Mouse (Mus musculus) mammary gland, adult 2 months (tissue): ENCODE data around the gene Vmn1r112. TPM values are rescaled to one million over a fixed set of nuclear protein-coding genes. Genes with fewer than 3 reads are reported as not detected.

Source experiments
- polyA plus RNA-seq: library from polyadenylated mRNA; depleted of rRNA; stranded (reverse); fragments of >200 nt; gene quantifications from 2 replicates; pipeline ENCODE4 v1.2.3, GENCODE M21; 2012; ENCODE audit warnings: low replicate concordance; rRNA removed

Gene Vmn1r112
- polyA plus RNA-seq: not detected in 2 replicates

DNA sequence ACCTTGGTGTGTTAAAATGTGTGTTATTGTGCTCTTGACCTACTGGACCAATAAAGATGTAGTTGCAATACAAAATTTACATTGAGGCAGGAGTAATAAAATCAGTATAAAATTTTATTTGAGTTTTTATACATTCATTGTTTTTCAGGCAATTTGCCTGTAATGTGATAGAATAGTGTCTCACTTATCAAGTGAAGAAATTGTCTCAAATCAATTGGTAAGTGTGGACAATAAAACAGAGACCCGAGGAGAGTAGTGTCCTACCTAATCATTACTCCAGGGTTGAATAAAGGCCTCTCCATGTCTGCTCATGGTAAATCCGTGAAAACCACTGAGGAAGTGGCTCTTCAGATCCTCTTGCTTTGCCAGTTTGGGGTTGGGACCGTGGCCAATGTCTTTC lies at the start of gene Vmn1r112:
TSS of gene Vmn1r112 (plus strand) at position 301 of the 400 bp plus-strand sequence.

DNA sequence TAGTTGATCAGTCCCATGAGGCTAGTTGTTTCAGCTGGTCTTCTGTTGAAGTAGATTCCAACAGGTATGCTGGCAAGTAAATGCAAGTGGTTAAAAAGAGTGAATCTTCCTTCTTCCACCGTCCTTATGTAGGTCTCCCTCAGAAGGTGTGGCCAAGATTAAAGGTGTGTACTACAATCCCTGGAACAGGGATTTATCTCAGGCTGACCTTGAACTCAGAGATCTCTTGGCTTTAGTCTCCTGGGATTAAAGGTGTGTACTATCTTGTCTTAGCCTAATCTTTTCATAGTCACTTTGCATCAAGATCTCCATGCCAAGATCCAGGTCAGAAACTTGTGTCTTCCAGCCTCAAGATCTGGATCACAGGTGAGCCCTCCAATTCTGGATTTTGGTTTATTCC lies 40.5 kb upstream of the Vmn1r112 start, which contains the start of gene Gm10668:
TSS of gene Gm10668 (minus strand) at position 101 of the 400 bp plus-strand sequence.

DNA sequence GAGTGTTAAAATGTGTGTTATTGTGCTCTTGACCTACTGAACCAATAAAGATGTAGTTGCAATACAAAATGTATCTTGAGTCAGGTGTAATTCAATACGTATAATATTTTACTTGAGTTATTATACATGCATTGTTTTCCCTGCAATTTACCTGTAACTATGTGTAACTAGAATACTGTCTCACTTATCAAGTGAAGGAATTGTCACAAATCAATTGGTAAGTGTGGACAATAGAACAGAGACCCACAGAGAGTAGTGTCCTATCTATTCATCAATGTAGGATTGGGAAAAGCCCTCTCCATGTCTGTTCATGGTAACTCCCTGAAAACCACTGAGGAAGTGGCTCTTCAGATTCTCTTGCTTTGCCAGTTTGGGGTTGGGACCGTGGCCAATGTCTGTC lies 16.0 kb downstream of the Vmn1r112 start, which contains the start of gene Vmn1r113:
TSS of gene Vmn1r113 (plus strand) at position 301 of the 400 bp plus-strand sequence.

DNA sequence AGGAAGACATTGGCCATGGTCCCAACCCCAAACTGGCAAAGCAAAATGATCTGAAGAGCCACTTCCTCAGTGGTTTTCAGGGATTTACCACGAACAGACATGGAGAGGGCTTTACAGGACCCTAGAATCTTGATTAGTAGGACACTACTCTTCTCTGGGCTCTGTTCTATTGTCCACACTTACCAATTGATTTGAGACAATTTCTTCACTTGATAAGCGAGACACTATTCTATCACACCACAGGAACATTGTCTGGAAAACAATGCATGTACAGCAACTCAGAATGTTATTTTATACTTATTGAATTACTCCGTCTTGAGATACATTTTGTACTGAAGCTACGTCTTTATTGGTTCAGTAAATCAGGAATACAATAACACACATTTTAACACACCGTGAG lies 41.1 kb downstream of the Vmn1r112 start, which contains the start of gene Vmn1r114:
TSS of gene Vmn1r114 (minus strand) at position 101 of the 400 bp plus-strand sequence.

Other genes with a start within 250 kb of the Vmn1r112 start
- not detected in 2 replicates for gene Vmn1r104, start 237.3 kb upstream of the Vmn1r112 start, polyA plus RNA-seq
- gene Gm5726, start 225.4 kb upstream of the Vmn1r112 start, polyA plus RNA-seq: not detected in 2 replicates
- not detected in 2 replicates for gene Gm4141, start 194.9 kb upstream of the Vmn1r112 start, polyA plus RNA-seq
- gene Gm4513, start 172.2 kb upstream of the Vmn1r112 start, polyA plus RNA-seq: not detected in 2 replicates
- not detected in 2 replicates for gene Vmn1r107, start 102.3 kb upstream of the Vmn1r112 start, polyA plus RNA-seq
- not detected in 2 replicates for gene Vmn1r111, start 68.0 kb upstream of the Vmn1r112 start, polyA plus RNA-seq
- gene Gm10668, start 40.6 kb upstream of the Vmn1r112 start, polyA plus RNA-seq: not detected in 2 replicates
- gene Vmn1r113, start 16.1 kb downstream of the Vmn1r112 start, polyA plus RNA-seq: not detected in 2 replicates
- not detected in 2 replicates for gene Vmn1r114, start 41.0 kb downstream of the Vmn1r112 start, polyA plus RNA-seq
- not detected in 2 replicates for gene Vmn1r115, start 73.8 kb downstream of the Vmn1r112 start, polyA plus RNA-seq
- not detected in 2 replicates for gene Vmn1r116, start 101.1 kb downstream of the Vmn1r112 start, polyA plus RNA-seq
- gene Vmn1r117, start 112.9 kb downstream of the Vmn1r112 start, polyA plus RNA-seq: not detected in 2 replicates
- gene Vmn1r118, start 141.2 kb downstream of the Vmn1r112 start, polyA plus RNA-seq: not detected in 2 replicates
- not detected in 2 replicates for gene Vmn1r119, start 241.3 kb downstream of the Vmn1r112 start, polyA plus RNA-seq